Mouse (Mus musculus): Measurements from ENCODE around the gene Anapc5.

Anapc5 gene

DNA sequence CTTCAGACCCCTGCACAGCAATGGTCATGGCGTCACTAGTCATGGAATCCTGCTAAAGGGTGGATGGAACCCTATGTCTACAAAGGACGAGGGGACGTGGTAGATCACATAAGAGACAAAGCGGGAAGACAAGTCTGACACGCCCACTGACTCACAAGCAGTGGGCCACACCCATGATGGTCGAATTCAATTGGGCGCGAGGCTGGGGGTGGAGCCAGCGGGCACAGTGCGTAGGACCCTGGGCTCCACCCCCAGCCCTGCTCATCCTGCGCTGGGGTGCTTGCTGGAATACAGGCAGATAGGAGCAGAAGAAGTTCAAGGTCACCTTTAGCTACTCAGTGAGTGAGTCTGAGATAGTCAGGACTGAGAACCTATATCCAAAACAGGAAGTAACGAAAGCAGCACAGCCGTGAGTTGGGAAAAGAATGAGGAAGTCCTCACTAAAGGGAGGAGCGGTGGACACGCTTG is 52.0 kb downstream of the Anapc5 start:
- no peak for DNase-seq (ENCODE audit: inconsistent ontology term)

GRCm38 (mm10) chr5:122767283-122767682 is 53.9 kb downstream of the Anapc5 start:
- DNase-seq (ENCODE audit: inconsistent ontology term) = no peak

- no peak for DNase-seq (ENCODE audit: inconsistent ontology term)
Observed at GRCm38 (mm10) chr5:122764032-122764464, 57.1 kb downstream of the Anapc5 start.

DNA sequence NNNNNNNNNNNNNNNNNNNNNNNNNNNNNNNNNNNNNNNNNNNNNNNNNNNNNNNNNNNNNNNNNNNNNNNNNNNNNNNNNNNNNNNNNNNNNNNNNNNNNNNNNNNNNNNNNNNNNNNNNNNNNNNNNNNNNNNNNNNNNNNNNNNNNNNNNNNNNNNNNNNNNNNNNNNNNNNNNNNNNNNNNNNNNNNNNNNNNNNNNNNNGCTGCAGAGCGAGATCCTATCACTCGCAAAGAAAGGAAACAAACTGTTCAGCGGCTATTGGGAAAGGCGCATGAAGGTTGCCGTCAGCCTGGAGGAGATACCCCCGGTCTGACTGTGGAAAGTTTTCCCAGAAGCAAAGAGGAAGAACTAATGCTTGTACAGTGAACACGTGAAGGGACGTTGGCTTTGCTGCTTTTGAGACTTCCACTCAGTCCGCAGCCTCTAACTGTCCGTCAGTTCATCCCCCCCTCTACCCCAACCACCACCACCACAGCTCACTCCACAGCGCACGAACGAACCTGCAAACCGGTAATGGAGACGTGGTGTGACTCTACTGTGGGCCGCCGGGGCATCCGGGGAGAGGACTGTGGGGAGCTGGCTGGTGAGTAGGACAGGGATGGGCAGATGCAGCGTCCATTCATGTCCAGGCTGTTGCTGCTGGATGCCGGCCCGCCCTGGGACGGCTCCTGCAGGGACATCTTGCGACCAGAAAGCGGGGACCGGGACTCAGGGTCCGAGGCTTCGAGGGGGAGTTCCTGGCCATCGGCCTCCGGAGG is 57.7 kb downstream of the Anapc5 start:
- no peak for DNase-seq (ENCODE audit: inconsistent ontology term)

GRCm38 (mm10) chr5:122756680-122757079 is 64.5 kb downstream of the Anapc5 start:
- no peak for DNase-seq (ENCODE audit: inconsistent ontology term)

DNA sequence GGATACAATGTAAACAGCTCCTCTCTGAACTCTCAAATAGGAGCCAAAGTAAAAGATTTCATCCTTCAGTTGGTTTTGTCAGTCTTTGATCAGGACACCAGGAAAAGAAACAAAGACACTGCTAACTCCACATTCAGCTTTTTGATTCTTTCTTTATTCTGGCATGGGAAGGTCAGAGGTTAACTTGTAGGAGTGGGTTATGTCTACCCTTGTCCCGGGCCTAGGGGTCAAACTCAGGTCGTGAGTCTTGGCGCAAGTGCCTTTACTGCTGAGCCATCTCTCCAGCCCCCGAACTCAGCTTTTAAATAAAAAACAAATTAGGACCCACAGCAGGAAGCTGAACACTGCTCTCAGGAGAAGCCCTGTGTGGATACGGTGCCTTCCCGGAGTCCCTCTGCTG is 65.0 kb downstream of the Anapc5 start:
- no peak for DNase-seq (ENCODE audit: inconsistent ontology term)

GRCm38 (mm10) chr5:122755620-122756019 is 65.5 kb downstream of the Anapc5 start:
- no peak for DNase-seq (ENCODE audit: inconsistent ontology term)

DNA sequence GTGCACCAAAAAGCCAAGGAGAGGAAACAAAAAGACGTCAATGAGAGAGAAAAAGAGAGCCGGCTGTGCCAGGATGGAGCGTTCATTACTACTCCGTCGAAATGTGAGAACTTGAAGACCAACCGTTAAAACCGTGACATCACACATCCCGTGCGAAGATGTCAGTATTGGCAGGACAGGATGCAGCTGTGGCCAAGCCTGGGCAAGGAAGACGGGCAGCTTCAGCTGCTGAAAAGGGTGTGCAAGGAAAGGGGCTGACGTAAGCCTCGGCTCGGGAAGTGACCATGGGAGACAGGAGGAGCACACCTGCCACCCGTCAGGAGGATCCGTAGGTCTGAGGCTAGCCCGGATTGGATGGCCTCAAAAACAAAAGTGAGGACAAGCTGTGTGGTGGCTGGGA is 66.7 kb downstream of the Anapc5 start:
- no peak for DNase-seq (ENCODE audit: inconsistent ontology term)

DNA sequence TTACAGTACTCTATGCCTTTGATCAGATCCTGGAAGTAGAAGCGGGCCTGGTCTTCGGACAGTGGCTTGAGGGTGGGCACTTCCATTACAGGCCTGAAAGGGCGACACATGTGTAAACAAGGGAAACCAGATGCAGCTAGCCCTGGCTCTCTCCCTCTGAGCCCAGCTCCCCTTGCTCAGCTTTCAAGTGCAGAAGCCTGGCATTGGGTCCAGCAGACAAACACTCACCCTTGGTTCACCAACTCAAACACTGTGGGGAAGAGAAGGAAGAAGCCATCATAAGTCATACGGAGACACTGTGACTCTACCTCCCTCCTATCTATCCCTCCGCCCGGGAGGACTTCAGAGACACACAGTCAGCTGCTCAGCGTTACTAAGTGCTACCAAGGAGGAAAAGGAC is 73.2 kb downstream of the Anapc5 start:
- no peak for DNase-seq (ENCODE audit: inconsistent ontology term)

GRCm38 (mm10) chr5:122743880-122744422 is 77.2 kb downstream of the Anapc5 start:
- DNase-seq (ENCODE audit: inconsistent ontology term) = no peak
